Mouse (Mus musculus): ENCODE measurements around the gene Mmp9.

- TF ChIP-seq CTCF (IDR thresholded peaks at IDR 0.05; ENCODE audit: control insufficient read depth, insufficient read depth, insufficient read length), result no peak
- TF ChIP-seq MYOD1 (IDR thresholded peaks at IDR 0.05; ENCODE audit: control insufficient read depth, insufficient read length, low read depth), result no peak
- TF ChIP-seq MAX (IDR thresholded peaks at IDR 0.05), result no peak
- TF ChIP-seq CEBPB (IDR thresholded peaks at IDR 0.05; ENCODE audit: low read depth), result no peak
Measured at GRCm38 (mm10) chr2:164962183-164962580, 21.6 kb downstream of the Mmp9 start.
